Mouse (Mus musculus): ENCODE measurements around the gene Ephb2. TPM values are rescaled to one million over a fixed set of nuclear protein-coding genes. Genes with fewer than 3 reads are reported as not detected.

Ephb2 gene
- polyA plus RNA-seq, 1 experiment from 2014 or later, result 40.0 TPM

DNA sequence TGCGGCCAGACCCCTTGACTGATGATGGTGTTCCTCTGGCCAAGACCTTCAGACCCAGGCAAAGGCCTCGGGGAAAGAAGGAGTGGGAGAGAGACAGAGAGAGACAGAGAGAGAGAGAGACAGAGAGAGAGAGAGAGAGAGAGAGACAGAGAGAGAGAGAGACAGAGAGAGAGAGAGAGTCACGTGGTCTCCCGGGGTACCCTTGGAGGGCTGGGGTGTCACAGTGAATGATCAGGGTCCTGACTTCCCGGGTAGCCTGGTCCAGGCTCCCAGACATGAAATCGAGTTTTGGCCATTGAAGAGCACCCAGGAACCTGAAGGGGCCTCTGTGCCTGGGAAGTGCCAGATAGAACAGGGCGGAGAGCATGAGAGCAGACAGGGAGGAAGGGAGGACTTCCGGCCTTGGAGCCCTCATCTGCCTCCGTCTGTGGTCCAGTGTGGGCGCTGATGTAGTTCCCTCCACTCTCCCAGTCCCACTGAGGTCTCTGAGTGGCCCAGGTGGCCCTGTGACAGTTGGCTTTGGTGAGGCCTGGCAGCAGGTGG, 182.0 kb downstream of the Ephb2 start:
- Histone ChIP-seq H3K9me3 (no peaks in the 10 kb centered on the region), H3K27ac (replicated peaks) (peak overlapping the region; percentile 25), H3K4me3 (no peak overlapping the region), H3K36me3 (peaks cover 66% of the 10 kb centered on the region), H3K27me3 (no peaks in the 10 kb centered on the region), H3K9ac (replicated peaks) (no peak overlapping the region), H3K4me2 (replicated peaks) (no peak overlapping the region), H3K4me1 (peaks cover 26% of the 10 kb centered on the region)
- no peak for ATAC-seq (ENCODE audit: low FRiP score, low read depth)
- WGBS, result 86% methylated on average over 10 of the region's 10 CpGs

DNA sequence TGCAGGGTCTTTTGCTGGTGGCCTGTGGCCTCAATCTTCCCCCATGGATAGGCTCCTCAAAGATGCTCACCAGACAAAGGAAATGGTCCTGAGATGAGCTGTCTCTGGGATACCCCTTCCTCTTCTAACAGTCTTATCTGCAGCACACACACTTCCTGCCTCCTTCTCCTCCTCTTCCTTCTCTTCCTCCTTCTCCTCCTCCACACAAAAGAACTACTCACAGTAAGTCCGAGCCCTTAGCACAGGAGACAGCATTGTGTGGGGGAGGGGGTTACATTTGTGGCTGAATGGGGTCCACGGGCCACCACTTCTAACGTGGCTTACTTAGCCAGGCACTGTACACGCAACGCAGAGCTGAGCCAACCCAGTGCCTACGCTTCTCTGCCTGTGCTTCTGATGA, 182.8 kb downstream of the Ephb2 start:
- no peaks in the 10 kb centered on the region for H3K27me3 ChIP-seq
- H3K9me3 ChIP-seq, result no peaks in the 10 kb centered on the region
- H3K4me3 ChIP-seq, result no peak overlapping the region
- peak overlapping the region; percentile 77 for H3K27ac ChIP-seq (replicated peaks)
- no peak for ATAC-seq (ENCODE audit: low FRiP score, low read depth)
- H3K4me1 ChIP-seq, result peaks cover 26% of the 10 kb centered on the region
- no peak overlapping the region for H3K9ac ChIP-seq (replicated peaks)
- H3K4me2 ChIP-seq (replicated peaks), result no peak overlapping the region
- 55% methylated on average over 6 of the region's 6 CpGs for WGBS
- peaks cover 58% of the 10 kb centered on the region for H3K36me3 ChIP-seq

DNA sequence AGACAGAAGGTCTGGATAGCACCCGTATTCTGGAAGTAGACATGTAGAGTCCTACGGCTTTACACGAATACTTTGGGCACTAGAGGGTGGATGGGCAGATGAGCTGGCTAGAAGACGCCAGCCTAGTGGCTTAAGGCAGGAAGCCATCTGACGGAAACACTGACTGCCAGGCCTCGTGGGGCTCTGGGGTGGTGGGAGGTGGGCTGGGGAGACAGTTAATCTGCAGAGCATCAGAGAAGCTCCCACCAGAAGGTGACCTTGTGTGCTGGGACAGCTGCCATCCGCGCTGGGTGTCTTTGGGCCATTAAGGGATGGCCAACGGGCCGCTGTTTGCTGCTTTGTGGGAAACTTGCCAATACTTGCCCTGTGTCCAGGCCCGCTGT, 183.3 kb downstream of the Ephb2 start:
- no peak overlapping the region for H3K4me3 ChIP-seq
- WGBS, result 73% methylated on average over 11 of the region's 11 CpGs
- no peaks in the 10 kb centered on the region for H3K9me3 ChIP-seq
- H3K4me2 ChIP-seq (replicated peaks), result no peak overlapping the region
- H3K27me3 ChIP-seq, result no peaks in the 10 kb centered on the region
- peaks cover 56% of the 10 kb centered on the region for H3K36me3 ChIP-seq
- no peak for ATAC-seq (ENCODE audit: low FRiP score, low read depth)
- H3K27ac ChIP-seq (replicated peaks), result peak overlapping the region; percentile 77
- no peak overlapping the region for H3K9ac ChIP-seq (replicated peaks)
- H3K4me1 ChIP-seq, result peaks cover 26% of the 10 kb centered on the region

DNA sequence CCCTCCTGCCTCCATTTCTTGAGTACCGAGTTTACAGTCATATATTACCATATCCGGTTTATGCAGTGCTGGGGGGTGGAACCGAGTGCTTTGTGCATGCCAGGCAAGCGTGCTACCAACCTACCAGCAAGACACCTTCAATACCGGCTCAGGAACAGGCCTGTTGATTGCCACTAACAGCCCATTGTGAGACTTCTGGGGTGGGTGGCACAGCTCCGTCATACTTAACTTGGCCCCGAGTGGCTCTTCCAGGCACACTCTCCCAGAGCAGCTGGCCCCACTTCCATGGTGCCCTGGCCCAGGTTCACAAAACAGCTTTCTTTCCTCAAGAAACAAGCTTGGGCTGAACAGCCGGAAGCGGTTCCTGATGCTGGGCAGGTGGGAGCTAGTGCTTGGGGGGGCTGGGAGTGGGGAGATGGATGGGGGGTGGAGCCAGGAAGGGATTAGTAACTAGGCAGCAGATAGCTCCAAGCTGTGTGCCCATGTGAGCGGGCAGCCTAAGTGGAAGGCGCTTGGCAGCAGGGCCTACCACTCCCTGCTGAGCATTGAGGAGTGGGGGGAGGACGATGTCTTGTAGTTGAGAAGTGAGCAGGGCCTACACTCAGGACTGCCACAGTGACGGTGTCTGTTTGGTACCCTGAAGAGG, 183.8 kb downstream of the Ephb2 start:
- ATAC-seq (ENCODE audit: low FRiP score, low read depth), result peak; percentile 53
- no peak overlapping the region for H3K9ac ChIP-seq (replicated peaks)
- no peak overlapping the region for H3K4me2 ChIP-seq (replicated peaks)
- H3K4me3 ChIP-seq, result no peak overlapping the region
- H3K36me3 ChIP-seq, result peaks cover 51% of the 10 kb centered on the region
- WGBS, result 61% methylated on average over 13 of the region's 13 CpGs
- peaks cover 26% of the 10 kb centered on the region for H3K4me1 ChIP-seq
- no peaks in the 10 kb centered on the region for H3K27me3 ChIP-seq
- peaks cover 4% of the 10 kb centered on the region; the same call in 1 of the 2 replicates for H3K9me3 ChIP-seq
- peak overlapping the region; percentile 77 for H3K27ac ChIP-seq (replicated peaks)

DNA sequence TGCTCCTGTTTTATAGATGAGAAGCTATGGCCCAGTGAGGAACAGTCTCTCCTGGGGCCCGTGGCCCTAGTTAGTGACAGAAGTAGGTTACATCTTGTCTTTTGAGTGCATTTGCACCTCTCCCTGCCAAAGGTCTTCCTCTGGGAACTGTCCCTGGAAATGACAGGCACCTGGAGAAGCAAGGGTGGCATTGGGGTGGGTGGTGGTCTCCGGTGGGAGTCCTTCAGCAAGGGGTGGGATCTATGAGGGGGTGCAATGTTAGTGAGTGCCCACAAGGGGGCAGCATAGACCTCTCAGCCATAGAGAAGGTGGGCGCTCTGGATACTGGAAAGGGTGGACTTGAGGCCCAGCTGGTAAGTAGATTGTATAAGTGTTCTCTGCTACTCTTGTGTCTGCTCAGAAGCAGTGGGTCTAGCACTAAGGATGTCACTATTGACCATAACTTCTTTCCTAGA, 184.4 kb downstream of the Ephb2 start:
- Histone ChIP-seq H3K27ac (replicated peaks) (peak overlapping the region; percentile 77), H3K4me3 (no peak overlapping the region), H3K9me3 (peaks cover 6% of the 10 kb centered on the region; the same call in 1 of the 2 replicates), H3K4me2 (replicated peaks) (no peak overlapping the region), H3K9ac (replicated peaks) (no peak overlapping the region), H3K36me3 (peaks cover 45% of the 10 kb centered on the region), H3K4me1 (peaks cover 26% of the 10 kb centered on the region), H3K27me3 (no peaks in the 10 kb centered on the region)
- WGBS, result 62% methylated on average over 3 of the region's 3 CpGs
- ATAC-seq (ENCODE audit: low FRiP score, low read depth), result no peak

DNA sequence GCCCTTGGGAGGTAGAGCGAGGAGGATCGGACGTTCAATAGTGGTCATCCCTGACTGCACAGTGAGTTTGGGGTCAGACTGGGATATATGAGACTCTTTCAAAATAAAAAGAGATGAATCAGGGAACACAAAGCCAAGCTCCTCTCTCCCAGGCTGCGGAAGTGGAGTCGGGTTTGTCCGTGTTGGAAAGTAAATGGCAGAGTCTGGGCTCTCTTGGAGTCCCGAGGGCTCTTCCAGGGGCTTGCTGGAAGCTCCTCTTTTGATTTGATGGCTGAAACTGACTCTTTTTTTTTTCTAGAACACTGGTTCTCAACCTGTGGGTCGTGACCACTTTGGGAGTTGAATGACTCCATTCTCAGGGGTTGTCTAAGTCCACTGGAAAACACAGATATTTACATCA, 185.5 kb downstream of the Ephb2 start:
- ATAC-seq (ENCODE audit: low FRiP score, low read depth), result no peak
- 79% methylated on average over 8 of the region's 8 CpGs for WGBS
- Histone ChIP-seq H3K4me2 (replicated peaks) (no peak overlapping the region), H3K27ac (replicated peaks) (0 out of 2 replicates have a peak overlapping the region, but pooled peaks have one; percentile 39), H3K9ac (replicated peaks) (no peak overlapping the region), H3K36me3 (peaks cover 34% of the 10 kb centered on the region), H3K4me1 (peaks cover 26% of the 10 kb centered on the region), H3K4me3 (no peak overlapping the region), H3K27me3 (no peaks in the 10 kb centered on the region), H3K9me3 (peaks cover 6% of the 10 kb centered on the region; the same call in 1 of the 2 replicates)

DNA sequence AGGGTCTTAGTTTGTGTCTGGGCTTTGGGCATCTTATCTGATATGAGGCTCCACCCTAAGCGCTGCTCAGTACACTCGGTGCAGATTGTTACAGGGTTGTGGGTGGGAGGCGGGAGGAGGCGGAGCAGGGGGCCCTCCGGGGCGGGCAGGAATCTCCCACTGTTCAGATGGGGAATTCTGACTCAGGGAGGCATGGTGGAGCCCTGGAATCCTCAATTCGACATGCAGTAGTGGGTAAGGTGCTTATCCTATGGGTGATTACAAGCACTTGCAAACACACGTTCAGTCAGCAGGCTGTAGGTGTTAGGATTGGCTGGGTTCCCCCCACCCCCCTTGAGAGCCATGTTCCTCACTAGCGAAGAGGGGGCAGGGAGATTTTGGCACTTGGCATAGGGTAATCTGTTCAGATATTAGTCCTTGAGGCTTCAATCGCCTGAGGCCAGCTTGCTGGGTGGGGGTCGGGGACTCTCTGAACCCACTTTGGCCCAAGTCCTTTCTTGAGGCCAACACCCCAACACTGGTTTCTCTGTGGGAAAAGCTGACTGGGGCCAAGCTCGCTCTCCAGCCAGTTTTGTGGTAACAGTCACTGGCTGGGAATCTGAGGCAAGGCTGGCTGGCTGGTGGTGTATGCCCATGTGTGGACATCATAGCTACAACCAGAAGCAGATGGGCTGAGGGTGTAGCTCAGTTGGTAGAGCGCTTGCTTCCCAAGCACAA, 186.2 kb downstream of the Ephb2 start:
- Histone ChIP-seq H3K27ac (replicated peaks) (peak overlapping the region; percentile 39; the same call in 1 of the 2 replicates), H3K36me3 (peaks cover 28% of the 10 kb centered on the region), H3K4me3 (no peak overlapping the region), H3K27me3 (no peaks in the 10 kb centered on the region), H3K9me3 (peaks cover 6% of the 10 kb centered on the region; the same call in 1 of the 2 replicates), H3K4me1 (peaks cover 26% of the 10 kb centered on the region), H3K4me2 (replicated peaks) (no peak overlapping the region), H3K9ac (replicated peaks) (peak overlapping the region; percentile 31; the same call in 1 of the 2 replicates)
- 42% methylated on average over 13 of the region's 13 CpGs for WGBS
- no peak for ATAC-seq (ENCODE audit: low FRiP score, low read depth)

DNA sequence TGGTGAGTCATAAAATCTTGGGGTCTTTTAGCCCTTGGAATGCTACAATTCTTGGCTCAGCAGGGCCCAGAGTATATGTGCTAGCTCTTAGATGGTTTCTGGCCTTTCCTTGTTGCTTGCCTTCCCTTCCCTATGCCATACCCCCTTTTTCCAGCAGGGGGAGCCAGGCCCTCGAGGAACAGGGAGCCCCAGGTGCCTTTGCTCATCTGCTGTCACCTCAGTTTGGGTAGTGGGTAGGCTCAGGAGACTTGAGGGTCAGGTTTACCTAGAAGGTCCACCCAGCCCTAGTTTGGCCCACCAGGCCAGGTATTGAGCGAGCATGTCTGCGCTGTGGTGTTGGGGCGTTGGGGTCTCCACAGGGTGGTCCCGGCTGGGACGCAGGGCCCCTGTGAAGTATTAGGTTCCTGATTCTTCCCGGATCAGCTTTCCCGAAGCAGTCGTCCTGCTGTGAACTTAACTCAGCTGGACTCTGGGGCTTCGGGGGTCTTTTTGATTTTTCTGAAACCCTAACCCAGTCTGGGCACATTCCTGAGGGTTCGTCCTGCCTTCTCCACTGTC, 186.8 kb downstream of the Ephb2 start:
- Histone ChIP-seq H3K4me1 (peaks cover 26% of the 10 kb centered on the region), H3K36me3 (peaks cover 21% of the 10 kb centered on the region), H3K27ac (replicated peaks) (0 out of 2 replicates have a peak overlapping the region, but pooled peaks have one; percentile 39), H3K27me3 (no peaks in the 10 kb centered on the region), H3K9ac (replicated peaks) (peak overlapping the region; percentile 31; the same call in 1 of the 2 replicates), H3K4me3 (no peak overlapping the region), H3K4me2 (replicated peaks) (no peak overlapping the region), H3K9me3 (peaks cover 6% of the 10 kb centered on the region; the same call in 1 of the 2 replicates)
- WGBS, result 12% methylated on average over 11 of the region's 11 CpGs
- ATAC-seq (ENCODE audit: low FRiP score, low read depth), result no peak

DNA sequence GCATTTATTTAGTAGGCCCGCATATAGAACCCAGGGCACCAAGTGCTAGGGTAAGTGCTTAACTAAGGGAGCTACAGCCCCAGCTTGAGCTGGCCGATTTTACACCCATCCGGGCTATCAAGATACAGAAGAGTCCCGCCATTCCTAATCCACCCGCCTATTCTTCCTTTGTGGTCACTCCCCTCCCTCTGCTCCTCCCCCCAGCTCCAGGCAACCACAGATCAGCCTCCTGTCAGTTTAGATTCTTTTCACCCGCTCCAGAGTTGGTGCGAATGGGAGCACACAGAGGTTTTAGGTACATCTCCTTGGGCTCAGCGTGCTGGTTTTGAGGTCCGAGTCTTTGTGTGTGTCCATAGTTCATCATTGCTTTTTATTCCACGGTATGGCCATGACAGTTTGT, 196.9 kb downstream of the Ephb2 start:
- no peaks in the 10 kb centered on the region for H3K36me3 ChIP-seq
- no peaks in the 10 kb centered on the region for H3K9me3 ChIP-seq
- ATAC-seq (ENCODE audit: low FRiP score, low read depth), result peak; percentile 76
- H3K4me2 ChIP-seq (replicated peaks), result peak overlapping the region; percentile 48
- peaks cover 27% of the 10 kb centered on the region for H3K4me1 ChIP-seq
- H3K4me3 ChIP-seq, result peak overlapping the region; percentile 23; the same call in 1 of the 2 replicates
- 2% methylated on average over 10 of the region's 10 CpGs for WGBS
- peak overlapping the region; percentile 52; the same call in 1 of the 2 replicates for H3K27ac ChIP-seq (replicated peaks)
- H3K9ac ChIP-seq (replicated peaks), result peak overlapping the region; percentile 34; the same call in 1 of the 2 replicates
- H3K27me3 ChIP-seq, result peaks cover 34% of the 10 kb centered on the region

DNA sequence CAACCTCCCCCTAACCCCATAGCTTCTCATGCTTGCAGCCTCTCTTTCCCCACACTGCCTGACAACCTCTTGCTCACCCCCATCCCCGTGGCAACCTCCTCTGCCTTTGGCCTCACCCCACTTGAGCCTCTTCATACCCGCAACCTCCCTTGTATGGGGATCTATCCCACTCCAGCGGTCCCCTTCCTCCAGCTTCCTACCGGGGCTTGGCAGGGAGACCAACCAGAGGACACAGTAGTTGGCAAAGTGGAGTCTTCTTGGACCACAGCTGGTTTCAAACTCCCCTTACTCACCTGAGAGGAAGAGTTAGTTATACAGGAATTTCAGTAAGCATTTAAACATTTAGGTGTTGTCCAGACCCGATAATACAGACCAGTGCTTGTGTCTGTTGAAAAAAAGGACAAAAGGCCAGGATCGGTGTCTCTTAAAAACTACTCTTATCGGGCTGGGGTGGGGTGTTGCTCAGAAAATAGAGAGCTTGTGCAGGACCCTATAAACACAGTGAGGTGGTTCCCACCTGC, 197.5 kb downstream of the Ephb2 start:
- Histone ChIP-seq H3K4me3 (peak overlapping the region; percentile 51), H3K27me3 (peaks cover 34% of the 10 kb centered on the region), H3K27ac (replicated peaks) (0 out of 2 replicates have a peak overlapping the region, but pooled peaks have one; percentile 6), H3K4me1 (peaks cover 27% of the 10 kb centered on the region), H3K9me3 (no peaks in the 10 kb centered on the region), H3K4me2 (replicated peaks) (peak overlapping the region; percentile 83), H3K9ac (replicated peaks) (no peak overlapping the region), H3K36me3 (no peaks in the 10 kb centered on the region)
- 26% methylated on average over 7 of the region's 7 CpGs for WGBS
- ATAC-seq (ENCODE audit: low FRiP score, low read depth), result no peak

DNA sequence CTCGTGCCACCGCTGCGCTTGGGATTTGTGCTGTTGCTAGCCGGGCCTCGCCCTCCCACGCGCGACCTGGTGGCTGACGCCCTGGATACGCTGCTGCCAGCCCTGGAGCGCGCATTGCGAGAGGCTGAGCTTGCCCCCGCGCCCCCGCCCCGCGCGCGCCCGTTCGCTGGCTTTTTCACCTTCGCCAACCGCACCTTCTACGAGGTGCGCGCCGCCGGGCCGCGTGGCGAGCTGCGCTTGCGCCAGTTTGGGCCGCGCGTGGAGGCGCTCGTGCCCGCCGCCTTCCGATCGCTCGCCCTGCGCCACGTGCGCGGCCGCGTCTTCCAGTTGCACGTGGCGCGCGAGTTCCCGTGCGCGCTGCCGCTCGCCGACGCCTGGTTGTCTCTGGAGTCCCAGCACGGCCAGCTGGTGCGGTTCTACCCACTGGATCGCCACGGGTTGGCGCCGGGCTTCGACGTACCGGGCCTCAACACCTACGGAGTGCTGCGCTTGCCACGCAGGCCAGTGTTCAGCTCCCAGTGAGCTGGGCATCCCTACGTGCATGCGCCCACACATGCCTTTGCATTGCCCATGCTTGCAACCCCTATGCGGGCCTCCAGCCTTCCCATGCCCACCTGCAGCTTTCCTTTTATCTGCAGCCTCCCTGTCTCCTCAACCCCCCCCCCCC, 198.1 kb downstream of the Ephb2 start:
- Histone ChIP-seq H3K9me3 (no peaks in the 10 kb centered on the region), H3K4me3 (peak overlapping the region; percentile 51), H3K27me3 (peaks cover 34% of the 10 kb centered on the region), H3K4me2 (replicated peaks) (peak overlapping the region; percentile 83), H3K27ac (replicated peaks) (0 out of 2 replicates have a peak overlapping the region, but pooled peaks have one; percentile 6), H3K4me1 (peaks cover 27% of the 10 kb centered on the region), H3K36me3 (no peaks in the 10 kb centered on the region), H3K9ac (replicated peaks) (peak overlapping the region; percentile 52)
- WGBS, result 4% methylated on average over 69 of the region's 76 CpGs
- ATAC-seq (ENCODE audit: low FRiP score, low read depth), result peak; percentile 64

Data from midbrain, embryonic 12.5 days (tissue).